Mouse (Mus musculus): ENCODE data around the gene Fam234b.
A peak's percentile ranks its signal among the peaks of the same experiment; 100 is the strongest.

Gene Fam234b

DNA sequence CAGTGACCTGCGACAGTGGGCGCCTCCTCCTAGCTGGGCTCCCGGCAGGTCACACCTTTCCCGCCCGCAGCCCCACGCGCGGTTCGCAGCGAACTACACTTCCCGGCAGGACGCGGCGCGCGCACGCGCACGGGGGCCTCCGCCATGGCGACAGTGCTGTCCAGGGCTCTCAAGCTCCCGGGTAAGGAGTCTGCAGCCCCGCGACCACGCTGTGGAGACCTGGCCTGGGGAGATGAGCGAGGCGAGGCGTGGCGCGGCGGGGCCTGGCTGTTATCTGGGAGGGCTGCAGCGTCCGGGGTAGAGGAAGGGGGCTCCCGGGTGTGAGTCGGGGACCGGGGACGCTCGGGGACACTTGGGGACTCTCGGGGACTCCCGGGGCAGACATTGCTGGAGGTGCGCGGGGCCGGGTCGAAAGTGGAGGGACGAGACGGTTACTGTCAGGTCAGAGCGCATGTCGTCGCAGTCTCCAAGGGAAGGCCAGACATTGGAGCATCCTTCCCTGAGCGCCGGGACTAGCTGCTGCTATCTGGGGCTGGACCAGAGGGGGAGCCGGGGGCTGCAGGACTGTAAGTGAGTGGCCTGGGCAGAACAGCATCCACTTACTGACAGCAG is at the start of gene Fam234b, which contains the start of gene Hebp1:
TSS of gene Fam234b (plus strand) at position 57 of the 612 bp plus-strand sequence.
TSS of gene Hebp1 (minus strand) at position 102 of the 612 bp plus-strand sequence.
- peak; percentile 80 to 82 for DNase-seq

DNA sequence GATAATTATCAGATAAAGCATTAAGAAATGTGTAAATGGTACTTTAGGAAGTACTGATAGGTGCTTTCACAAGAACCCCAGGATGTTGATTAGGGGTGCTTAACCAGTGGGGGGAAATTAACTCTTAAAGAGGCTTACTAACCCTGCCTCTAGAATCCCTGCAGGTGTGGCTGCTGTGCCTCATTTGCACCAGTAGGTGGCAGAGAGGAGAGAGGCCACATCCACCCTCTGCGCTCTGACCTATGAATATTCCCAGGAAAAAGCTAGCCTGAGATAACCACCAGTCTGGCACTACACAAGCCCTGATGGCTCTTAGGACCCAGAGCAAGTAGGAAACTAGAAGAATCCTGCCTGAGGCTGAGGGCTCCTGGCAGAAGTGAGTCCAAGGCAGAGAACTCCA is 49.3 kb upstream of the Fam234b start:
- no peak for DNase-seq

DNA sequence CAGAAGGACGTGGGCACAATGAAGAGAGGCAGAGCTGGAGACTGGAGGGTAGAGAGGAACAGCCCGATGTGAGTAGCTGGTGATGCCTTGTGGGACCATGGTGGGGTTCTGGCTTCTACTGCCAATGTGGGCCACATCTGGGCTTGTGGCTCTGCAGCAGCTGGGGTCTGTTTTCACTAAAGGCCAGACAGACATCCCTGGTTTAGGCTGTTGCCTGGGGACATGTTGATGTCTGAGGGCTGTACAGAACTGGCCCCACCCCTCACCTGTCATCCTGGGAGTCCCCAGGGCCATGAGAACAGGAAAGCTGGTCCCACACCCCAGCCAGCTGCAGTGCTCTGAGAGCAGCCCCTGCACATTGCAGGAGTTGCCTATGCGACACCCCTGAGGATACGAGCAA is 48.6 kb upstream of the Fam234b start:
- no peak for DNase-seq

DNA sequence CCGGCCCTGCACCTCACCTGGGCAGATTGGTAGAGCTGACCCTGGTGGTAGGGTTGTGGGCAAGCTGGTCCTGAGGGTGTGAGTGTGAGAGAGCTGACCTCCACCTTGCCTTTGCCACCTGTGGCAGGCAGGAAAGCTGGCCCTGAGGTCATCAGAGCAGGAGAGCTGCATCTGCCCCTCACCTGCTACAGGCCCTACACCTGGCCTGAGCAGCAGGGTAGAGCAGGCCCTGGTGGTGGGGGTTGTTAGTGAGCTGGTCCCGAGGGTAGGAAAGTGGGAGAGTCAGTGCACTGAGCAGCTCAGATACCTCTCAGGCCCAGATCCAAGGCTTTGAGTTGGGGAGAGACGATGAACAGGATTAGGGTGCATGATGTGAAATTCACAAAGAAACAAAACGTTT is 48.1 kb upstream of the Fam234b start:
- no peak for DNase-seq

DNA sequence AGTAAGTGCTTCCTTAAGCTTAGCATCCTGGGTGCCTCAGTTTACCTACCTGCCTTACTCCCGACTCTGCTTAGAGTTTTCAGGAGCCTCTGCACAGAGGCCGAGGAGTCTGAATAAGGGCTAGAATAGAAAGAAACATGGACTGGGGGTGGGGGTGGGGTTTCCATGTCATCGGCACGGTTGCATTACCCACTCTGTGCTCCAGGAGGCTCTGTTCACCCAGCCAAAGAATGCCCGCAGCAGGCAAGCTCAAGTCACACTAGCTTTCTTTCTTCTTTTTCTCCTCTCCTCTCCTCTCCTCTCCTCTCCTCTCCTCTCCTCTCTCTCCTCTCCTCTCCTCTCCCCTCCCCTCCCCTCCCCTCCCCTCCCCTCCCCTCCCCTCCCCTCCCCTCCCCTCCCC is 47.5 kb upstream of the Fam234b start:
- no peak for DNase-seq

DNA sequence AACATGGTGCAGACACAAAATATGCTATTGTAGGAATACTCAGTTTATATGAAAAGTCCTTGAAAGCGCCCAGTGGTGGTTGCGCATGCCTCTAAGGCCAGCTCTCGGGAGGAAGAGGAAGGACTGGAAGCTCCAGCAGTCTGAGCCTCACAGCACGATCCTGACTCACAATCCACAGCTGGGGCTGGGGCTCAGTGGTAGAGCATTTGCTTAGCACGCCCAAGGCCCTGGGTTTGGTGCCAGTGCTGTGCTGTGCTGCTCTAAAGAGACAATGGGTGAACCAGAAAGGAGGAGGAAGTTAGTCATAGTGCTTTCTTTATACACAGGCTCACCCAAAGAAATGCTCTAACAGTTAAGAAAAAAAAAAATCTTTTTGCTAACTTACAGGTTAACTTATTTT is 44.1 kb upstream of the Fam234b start:
- no peak for DNase-seq

GRCm38 (mm10) chr6:135156597-135156996 is 41.2 kb upstream of the Fam234b start:
- DNase-seq = no peak

DNA sequence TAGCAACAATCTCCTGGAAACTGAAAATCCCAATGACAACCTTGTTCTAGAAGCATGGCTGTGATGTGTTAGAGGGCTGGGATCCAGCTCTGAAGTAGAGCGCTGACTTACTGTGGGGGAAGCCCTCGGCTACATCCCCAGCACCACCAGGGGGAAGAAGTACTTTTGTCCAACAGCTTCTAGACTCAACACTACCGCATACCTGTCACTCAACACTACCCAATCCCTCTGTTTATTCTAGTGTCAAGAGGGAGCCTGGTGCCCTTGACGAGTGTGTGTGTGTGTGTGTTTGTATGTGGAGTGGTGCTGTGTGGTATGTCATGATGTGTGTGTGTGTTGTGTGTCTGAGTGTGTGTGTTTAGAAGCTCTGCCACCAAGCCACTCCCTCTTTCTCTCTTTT is 40.3 kb upstream of the Fam234b start:
- DNase-seq = no peak

DNA sequence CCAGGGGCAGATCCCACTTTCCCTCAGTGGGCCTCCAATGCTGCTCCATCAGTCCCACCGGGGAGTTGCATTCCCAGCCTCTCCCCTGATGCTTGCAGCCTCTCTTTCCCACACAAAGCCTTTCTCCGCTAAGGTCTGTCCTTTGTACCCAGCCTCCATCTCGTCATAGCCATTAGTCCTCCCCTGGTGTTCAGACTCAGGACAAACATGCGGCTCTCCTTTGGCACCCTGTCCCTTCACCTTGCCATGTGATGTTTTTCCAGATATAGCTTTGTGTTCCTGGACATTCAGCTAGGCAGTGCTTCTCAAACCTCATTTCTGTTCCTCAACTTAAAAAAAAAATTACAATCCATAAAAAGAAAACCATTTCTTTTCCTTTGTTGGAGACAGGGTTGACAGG is 39.3 kb upstream of the Fam234b start:
- DNase-seq = no peak

- no peak for DNase-seq
Observed at GRCm38 (mm10) chr6:135161356-135161755, 36.4 kb upstream of the Fam234b start.

DNA sequence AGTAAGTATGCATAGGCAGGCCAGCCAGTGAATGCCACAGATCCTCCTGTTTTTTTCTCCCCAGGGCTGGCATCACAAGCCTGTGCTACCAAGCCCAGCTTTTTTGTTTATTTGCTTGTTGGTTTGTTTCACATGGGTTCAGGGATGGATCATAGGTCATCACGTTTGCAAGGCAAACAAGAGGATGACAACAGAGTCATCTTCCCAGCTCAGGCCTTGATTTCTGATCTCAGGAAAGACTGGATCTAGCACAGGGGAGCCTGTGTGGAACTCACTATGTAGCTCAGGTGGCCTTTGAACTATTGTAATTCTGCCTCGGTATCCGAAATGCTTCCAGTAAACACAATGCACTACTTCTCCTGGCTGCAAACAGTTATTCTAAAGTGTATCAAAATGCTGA is 35.5 kb upstream of the Fam234b start:
- DNase-seq = no peak

DNA sequence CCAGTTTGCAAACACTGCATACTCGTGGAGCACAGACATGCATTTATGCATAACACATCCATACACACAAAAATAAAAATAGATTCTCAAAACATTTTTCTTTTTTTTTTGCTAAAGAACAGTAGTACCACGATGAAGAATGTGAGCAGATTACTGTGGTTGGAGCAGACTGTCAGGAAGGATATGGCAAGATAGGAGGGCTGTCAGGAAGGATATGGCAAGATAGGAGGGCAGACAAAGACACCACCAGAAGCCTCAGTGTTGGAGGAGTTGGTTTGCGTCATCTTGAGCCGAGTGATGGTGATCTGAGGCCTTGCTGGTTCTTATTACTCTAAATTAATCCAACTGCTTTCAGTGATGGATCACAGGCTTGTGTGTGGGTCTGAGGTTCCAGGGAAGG is 34.9 kb upstream of the Fam234b start:
- DNase-seq = no peak

- no peak for DNase-seq
Observed at GRCm38 (mm10) chr6:135165191-135165590, 32.6 kb upstream of the Fam234b start.

GRCm38 (mm10) chr6:135165706-135166105 is 32.1 kb upstream of the Fam234b start:
- no peak for DNase-seq

DNA sequence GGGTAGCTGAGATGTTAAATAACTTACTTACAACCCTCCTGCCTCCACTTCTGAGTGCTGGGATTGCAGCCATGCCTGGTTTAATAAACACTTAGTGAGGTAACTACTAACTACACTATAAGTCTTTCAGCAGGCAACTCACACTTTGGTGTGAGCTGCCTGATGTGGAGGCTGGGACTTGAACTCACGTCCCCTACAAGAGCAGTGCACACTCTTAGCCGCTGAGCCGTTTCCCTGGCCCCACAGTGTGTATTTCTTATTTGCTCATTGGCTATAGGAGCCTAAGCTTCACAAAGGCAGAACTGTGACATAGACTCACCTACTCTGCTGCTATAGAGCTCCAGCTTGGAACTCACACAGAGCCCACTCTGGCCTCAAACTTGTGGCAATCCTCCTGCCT is 31.5 kb upstream of the Fam234b start:
- DNase-seq = no peak

DNA sequence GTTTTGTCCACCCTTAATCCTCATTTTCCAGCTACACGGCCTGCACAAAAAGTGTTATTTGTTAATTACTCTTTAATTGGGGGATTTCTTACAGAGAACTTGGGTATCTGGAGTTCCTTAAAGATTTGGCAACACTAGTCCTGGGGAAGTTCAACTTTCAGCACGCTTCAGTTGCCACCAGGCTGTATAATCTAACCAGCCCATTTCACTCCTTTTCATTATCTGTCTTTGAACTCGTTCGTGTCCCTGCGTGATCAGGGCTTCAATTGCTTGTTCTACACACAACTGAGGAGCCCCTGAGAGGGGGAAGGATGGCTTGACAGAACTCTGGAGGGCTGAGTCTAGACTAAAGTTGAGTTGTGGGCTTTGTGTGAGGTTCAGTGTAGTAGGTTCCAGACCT is 31.1 kb upstream of the Fam234b start:
- DNase-seq = no peak

DNA sequence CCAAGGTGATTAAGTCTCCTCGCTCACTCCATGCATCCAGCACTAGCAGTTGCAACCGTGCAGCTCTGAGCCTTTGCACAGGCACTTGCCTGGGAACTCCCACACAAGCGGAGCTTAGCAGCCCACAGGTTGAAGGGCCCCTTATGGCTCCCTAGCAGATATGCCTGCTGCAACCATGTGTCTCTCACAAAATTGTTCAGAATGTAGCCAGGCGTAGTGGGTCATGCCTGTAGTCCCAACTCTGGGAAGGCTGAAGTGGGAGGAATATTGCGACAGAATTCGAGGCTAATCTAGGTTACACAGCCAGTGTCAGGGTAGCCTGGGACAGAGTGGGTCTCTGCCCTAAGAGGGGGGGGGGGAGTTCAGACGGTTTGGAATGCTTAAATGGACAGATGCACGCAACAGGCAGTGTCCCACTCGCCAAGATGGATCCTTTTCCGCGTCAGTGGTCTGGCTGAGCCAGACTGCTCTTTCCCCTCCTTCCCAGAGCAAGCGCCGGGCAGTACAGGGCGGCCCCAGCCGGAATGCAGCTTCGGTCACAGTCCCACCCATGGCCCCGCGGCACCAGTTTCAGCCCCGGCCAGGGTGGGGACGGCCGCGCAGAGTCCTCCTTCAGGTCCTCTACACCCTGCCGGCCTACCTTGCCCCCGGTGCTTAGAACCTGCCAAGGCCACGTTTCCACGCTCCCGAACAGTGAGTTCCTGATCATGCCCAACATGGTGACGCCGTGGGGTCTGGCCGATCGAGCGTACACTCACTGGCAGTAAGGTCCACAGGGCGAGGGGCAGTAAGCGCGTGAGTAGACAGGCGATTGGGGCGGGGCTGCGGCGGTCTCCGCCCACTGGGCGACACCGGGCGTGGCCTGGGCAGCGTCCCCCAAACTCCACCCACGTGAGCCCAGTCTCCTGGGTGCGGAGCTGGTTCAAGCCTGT is 30.1 kb upstream of the Fam234b start:
- DNase-seq = peak; percentile 54 to 61

- peak in 1 of 2 experiments; percentile 39 for DNase-seq
Observed at GRCm38 (mm10) chr6:135168471-135168870, 29.3 kb upstream of the Fam234b start.

DNA sequence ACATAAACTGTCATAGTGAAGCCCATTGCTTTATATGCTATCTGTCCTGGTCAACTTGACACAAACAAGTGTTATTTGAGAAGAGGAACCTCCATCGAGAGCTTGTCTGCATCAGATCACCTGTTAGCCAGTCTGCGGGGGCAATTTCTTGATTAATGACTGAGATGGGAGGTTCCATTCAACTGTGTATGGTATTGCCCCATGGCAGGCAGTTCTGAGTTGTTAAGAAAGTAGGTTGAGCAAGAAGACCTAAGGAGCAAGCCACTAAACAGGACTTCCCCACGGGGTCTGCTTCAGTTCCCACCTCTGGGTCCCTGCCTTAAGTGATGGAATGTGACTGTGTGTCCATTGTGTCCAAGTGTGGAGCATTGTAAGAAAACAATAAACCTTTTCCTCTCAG is 28.5 kb upstream of the Fam234b start:
- DNase-seq = no peak

GRCm38 (mm10) chr6:135171736-135172135 is 26.0 kb upstream of the Fam234b start:
- DNase-seq = no peak

DNA sequence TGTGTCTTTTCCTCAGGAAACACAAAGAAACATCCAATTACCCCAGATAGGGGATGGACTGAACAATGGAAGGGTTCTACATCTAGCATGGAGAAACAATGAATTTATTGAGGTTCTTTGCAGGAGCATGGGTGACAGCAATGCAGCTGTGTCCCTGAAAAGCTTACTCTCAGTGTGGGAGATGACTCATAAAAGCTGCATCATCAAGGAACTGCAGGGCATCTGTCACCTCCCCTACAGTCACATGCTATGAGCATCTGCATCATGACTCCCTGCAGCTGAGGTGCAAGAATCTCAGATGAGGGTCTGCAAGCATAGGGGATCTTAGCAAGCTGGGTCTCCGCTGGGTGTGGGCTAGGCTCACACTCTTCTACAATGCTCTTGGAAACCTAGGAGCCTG is 22.8 kb upstream of the Fam234b start:
- DNase-seq = no peak

GRCm38 (mm10) chr6:135177271-135177670 is 20.5 kb upstream of the Fam234b start:
- DNase-seq = no peak

DNA sequence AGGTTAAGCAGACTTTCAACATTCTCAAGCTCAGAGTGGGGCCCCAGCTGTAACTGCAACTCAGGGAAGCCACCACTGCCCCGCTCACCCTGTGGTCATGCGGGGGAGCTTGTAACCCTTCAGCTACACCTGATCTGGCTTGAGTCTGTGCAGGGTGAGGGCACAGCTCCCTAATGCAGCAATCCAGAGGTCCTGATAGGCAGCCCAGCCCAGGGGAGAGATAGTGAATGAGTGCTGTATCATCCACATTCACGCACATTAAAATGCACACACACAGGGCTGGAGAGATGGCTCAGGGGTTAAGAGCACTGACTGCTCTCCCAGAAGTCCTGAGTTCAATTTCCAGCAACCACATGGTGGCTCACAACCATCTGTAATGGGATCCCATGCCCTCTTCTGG is 19.2 kb upstream of the Fam234b start:
- no peak for DNase-seq

DNA sequence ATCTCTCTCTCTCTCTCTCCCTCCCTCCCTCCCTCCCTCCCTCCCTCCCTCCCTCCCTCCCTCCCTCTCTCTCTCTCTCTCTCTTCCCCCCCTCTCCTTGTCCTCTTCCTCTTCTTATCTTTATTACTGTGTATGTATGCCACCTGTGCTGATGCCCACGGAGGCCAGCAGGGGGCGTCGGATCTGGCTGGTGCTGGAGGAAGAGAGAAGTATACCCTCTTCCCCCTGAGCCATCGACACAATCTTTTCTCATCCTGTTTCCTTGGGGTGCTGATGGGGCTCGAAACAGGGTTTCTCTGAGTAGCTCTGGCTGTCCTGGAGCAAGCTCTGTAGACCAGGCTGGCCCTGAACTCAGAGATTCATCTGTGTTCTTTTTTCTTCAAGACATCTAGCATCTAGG is 14.9 kb upstream of the Fam234b start:
- no peak for DNase-seq

Data from thymus, adult 18-20 months (tissue).